Mouse (Mus musculus) small intestine, adult 2 months (tissue): Measurements from ENCODE around the gene Vmn2r8. TPM values are rescaled to one million over a fixed set of nuclear protein-coding genes. Genes with fewer than 3 reads are reported as not detected.
"Not testable (repeated sequence)": the region's sequence is repeated elsewhere in the genome, so short reads cannot be mapped to it uniquely, and the experiment has no call there.

Source experiments
- H3K27ac ChIP-seq: fragments of 200-500 bp; 2 replicates; pipeline ENCODE4 v1.5.1; 2012; ENCODE audit warnings: low read depth, low read length, control low read depth, inconsistent platforms; ENCODE audit not compliant: insufficient read depth
- H3K27me3 ChIP-seq: fragments of 200-500 bp; 2 replicates; pipeline ENCODE4 v1.6.1; 2012; ENCODE audit warnings: mild to moderate bottlenecking, moderate library complexity, low read length, inconsistent platforms; ENCODE audit not compliant: control insufficient read depth, insufficient read depth
- H3K36me3 ChIP-seq: fragments of 200-500 bp; 2 replicates; pipeline ENCODE4 v1.6.1; 2012; ENCODE audit warnings: mild to moderate bottlenecking, low read length, control low read depth, inconsistent platforms; ENCODE audit not compliant: control insufficient read depth, insufficient read depth
- H3K4me1 ChIP-seq: fragments of 200-500 bp; 2 replicates; pipeline ENCODE4 v1.6.1; 2012; ENCODE audit warnings: low read length, inconsistent platforms, mixed read lengths; ENCODE audit not compliant: control insufficient read depth, insufficient read depth, insufficient read length
- H3K4me3 ChIP-seq: fragments of 200-500 bp; 2 replicates; pipeline ENCODE4 v1.5.1; 2012; ENCODE audit warnings: low read depth, mild to moderate bottlenecking, control low read depth, inconsistent platforms, low read length, moderate library complexity
- CTCF ChIP-seq: fragments of 200-500 bp; IDR thresholded peaks from 2 replicates; pipeline ENCODE4 v1.5.1; 2012; ENCODE audit warnings: low read depth, mild to moderate bottlenecking, control low read depth, inconsistent platforms, low read length, moderate library complexity, mixed read lengths; ENCODE audit not compliant: insufficient replicate concordance, insufficient read length; ENCODE audit errors: extremely low read depth
- POLR2A ChIP-seq: fragments of 200-500 bp; IDR thresholded peaks from 2 replicates; pipeline ENCODE4 v1.6.1; 2012; ENCODE audit warnings: low read depth, mild to moderate bottlenecking, control low read depth, inconsistent platforms, low read length, moderate library complexity
- WGBS: fragments of 180-500 bp; shearing (Covaris S2); methylation state at CpG from one replicate; pipeline ENCODE4 v1.1.7; 2018; 5-methylcytosine and 5-hydroxymethylcytosine counted together
- polyA plus RNA-seq: library from polyadenylated mRNA; depleted of rRNA; stranded (reverse); fragments of >200 nt; gene quantifications from 2 replicates; pipeline ENCODE4 v1.2.3, GENCODE M21; 2012

Vmn2r8 gene
- polyA plus RNA-seq, 1 experiment: not detected

GRCm38 (mm10) chr5:108774630-108775306, 33.9 kb downstream of the Vmn2r8 start, which contains the start of gene Rnf212:
Gene Rnf212 (minus strand): TSS chr5:108774982.
- H3K36me3 ChIP-seq: no peaks in the 10 kb centered on the region
- WGBS: 74% methylated on average over 40 of the region's 40 CpGs
- H3K27me3 ChIP-seq: no peaks in the 10 kb centered on the region
- H3K4me1 ChIP-seq: no peaks in the 10 kb centered on the region
- TF ChIP-seq POLR2A: no peak
- TF ChIP-seq CTCF: no peak
- no peak within 1 kb of the TSS for H3K27ac ChIP-seq
- H3K4me3 ChIP-seq: no peak within 1 kb of the TSS

GRCm38 (mm10) chr5:108760002-108760401, 48.6 kb downstream of the Vmn2r8 start:
- WGBS: 37% methylated on average over 2 of the region's 2 CpGs
- TF ChIP-seq CTCF (no peak), POLR2A (no peak)
- no peaks in the 10 kb centered on the region for H3K27me3 ChIP-seq
- no peak overlapping the region for H3K27ac ChIP-seq
- H3K4me1 ChIP-seq: 0 out of 2 replicates have a peak, but pooled peaks cover 2% of the 10 kb centered on the region
- H3K4me3 ChIP-seq: no peak overlapping the region
- H3K36me3 ChIP-seq: no peaks in the 10 kb centered on the region

- Histone ChIP-seq H3K4me1 (0 out of 2 replicates have a peak, but pooled peaks cover 2% of the 10 kb centered on the region), H3K27me3 (no peaks in the 10 kb centered on the region), H3K36me3 (no peaks in the 10 kb centered on the region), H3K27ac (no peak overlapping the region), H3K4me3 (no peak overlapping the region)
- WGBS: 33% methylated on average over 3 of the region's 3 CpGs
- TF ChIP-seq CTCF (peak; percentile 28; the same call in 1 of the 2 replicates), POLR2A (no peak)
Observed at GRCm38 (mm10) chr5:108758396-108758795, 50.3 kb downstream of the Vmn2r8 start.

- not testable (repeated sequence) for H3K4me3 ChIP-seq, H3K27me3 ChIP-seq, H3K27ac ChIP-seq, H3K4me1 ChIP-seq, H3K36me3 ChIP-seq
- WGBS: 84% methylated on average over 4 of the region's 4 CpGs
Observed at GRCm38 (mm10) chr5:108751258-108751657, 57.4 kb downstream of the Vmn2r8 start.

GRCm38 (mm10) chr5:108750328-108751210, 58.1 kb downstream of the Vmn2r8 start:
- TF ChIP-seq POLR2A: no peak
- TF ChIP-seq CTCF: no peak
- H3K27me3 ChIP-seq: no peaks in the 10 kb centered on the region
- H3K4me3 ChIP-seq: no peak overlapping the region
- H3K36me3 ChIP-seq: no peaks in the 10 kb centered on the region
- WGBS: 69% methylated on average over 5 of the region's 5 CpGs
- H3K27ac ChIP-seq: no peak overlapping the region
- no peaks in the 10 kb centered on the region for H3K4me1 ChIP-seq

GRCm38 (mm10) chr5:108744629-108745028, 64.0 kb downstream of the Vmn2r8 start:
- no peaks in the 10 kb centered on the region for H3K27me3 ChIP-seq
- 45% methylated on average over 3 of the region's 3 CpGs for WGBS
- H3K4me3 ChIP-seq: no peak overlapping the region
- H3K36me3 ChIP-seq: no peaks in the 10 kb centered on the region
- no peak for TF ChIP-seq CTCF
- 0 out of 2 replicates have a peak, but pooled peaks cover 1% of the 10 kb centered on the region for H3K4me1 ChIP-seq
- H3K27ac ChIP-seq: no peak overlapping the region

GRCm38 (mm10) chr5:108743856-108744255, 64.8 kb downstream of the Vmn2r8 start:
- 0 out of 2 replicates have a peak, but pooled peaks cover 1% of the 10 kb centered on the region for H3K4me1 ChIP-seq
- no peaks in the 10 kb centered on the region for H3K27me3 ChIP-seq
- TF ChIP-seq CTCF (no peak), POLR2A (no peak)
- H3K27ac ChIP-seq: no peak overlapping the region
- H3K36me3 ChIP-seq: no peaks in the 10 kb centered on the region
- H3K4me3 ChIP-seq: no peak overlapping the region
- WGBS: 55% methylated on average over 2 of the region's 2 CpGs
